Mouse (Mus musculus): ENCODE data around the gene Tmem233. TPM values are rescaled to one million over a fixed set of nuclear protein-coding genes. Genes with fewer than 3 reads are reported as not detected.

The Tmem233 gene
- polyA plus RNA-seq, 1 experiment: not detected

DNA sequence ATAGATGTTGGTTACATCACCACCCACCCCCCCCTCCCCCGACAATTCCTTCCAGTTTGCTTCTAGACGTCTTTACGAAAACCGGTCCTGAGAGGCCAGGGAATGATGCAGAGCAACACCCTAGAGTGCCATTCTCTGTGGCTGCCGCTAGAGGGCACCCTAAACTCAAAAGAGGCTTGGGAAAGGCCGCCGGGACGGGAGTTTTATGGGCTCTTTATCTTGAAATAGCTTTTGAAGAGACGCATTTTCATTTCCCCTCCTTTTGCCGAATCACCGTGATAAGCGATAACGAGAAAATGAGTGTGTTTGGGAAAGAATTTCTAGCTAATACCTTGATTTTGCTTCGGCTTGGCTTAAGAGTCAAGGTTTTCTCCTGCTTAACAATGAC is 51.9 kb downstream of the Tmem233 start:
- DNase-seq (ENCODE audit: low read depth, low spot score): no peak
- WGBS: 2% methylated on average over 14 of the region's 14 CpGs

- 13% methylated on average over 19 of the region's 19 CpGs for WGBS
- no peak for DNase-seq (ENCODE audit: low read depth, low spot score)
These were observed 52.4 kb downstream of the Tmem233 start for GRCm38 (mm10) chr5:116030566-116031189.

GRCm38 (mm10) chr5:116029071-116029470 is 54.0 kb downstream of the Tmem233 start:
- 60% methylated on average over 7 of the region's 7 CpGs for WGBS
- DNase-seq (ENCODE audit: low read depth, low spot score): no peak

- DNase-seq (ENCODE audit: low read depth, low spot score): no peak
These were observed 56.5 kb downstream of the Tmem233 start for GRCm38 (mm10) chr5:116026561-116026960.

DNA sequence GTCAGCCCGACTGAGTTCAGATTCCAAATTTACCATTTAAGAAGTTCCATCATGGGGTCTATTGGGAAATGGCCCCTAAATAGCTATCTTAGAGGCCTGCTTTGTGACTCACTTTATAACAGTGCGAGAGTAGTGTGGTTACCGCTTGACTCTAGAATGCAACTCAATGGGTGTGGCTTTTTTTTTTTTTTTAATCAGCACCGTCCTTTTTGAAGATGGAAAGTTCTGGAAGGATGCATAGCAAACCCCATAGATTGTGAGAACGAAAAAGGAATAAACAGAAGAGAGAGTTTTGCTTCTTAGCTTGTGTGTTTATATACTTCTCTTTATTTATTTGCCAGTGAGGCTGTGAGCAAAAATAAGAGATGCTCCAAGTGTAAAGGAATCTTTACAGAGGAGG is 56.9 kb downstream of the Tmem233 start:
- WGBS: 86% methylated on average over 5 of the region's 5 CpGs
- no peak for DNase-seq (ENCODE audit: low read depth, low spot score)

More at GRCm38 (mm10) chr5:116026561-116026960, 56.5 kb downstream of the Tmem233 start:
- WGBS: 90% methylated on average over 14 of the region's 14 CpGs

- DNase-seq (ENCODE audit: low read depth, low spot score): peak; percentile 90
- 1% methylated on average over 46 of the region's 46 CpGs for WGBS
These were observed 58.7 kb downstream of the Tmem233 start, which contains the start of gene Prkab1 for GRCm38 (mm10) chr5:116024327-116024739. TSS of gene Prkab1 (minus strand) at chr5:116024508.

- WGBS: under 1% methylated on average over 28 of the region's 28 CpGs
- DNase-seq (ENCODE audit: low read depth, low spot score): no peak
These were observed 59.2 kb downstream of the Tmem233 start for GRCm38 (mm10) chr5:116023821-116024284.

- WGBS: 7% methylated on average over 8 of the region's 8 CpGs
- DNase-seq (ENCODE audit: low read depth, low spot score): no peak
These were observed 59.8 kb downstream of the Tmem233 start for GRCm38 (mm10) chr5:116023251-116023661.

DNA sequence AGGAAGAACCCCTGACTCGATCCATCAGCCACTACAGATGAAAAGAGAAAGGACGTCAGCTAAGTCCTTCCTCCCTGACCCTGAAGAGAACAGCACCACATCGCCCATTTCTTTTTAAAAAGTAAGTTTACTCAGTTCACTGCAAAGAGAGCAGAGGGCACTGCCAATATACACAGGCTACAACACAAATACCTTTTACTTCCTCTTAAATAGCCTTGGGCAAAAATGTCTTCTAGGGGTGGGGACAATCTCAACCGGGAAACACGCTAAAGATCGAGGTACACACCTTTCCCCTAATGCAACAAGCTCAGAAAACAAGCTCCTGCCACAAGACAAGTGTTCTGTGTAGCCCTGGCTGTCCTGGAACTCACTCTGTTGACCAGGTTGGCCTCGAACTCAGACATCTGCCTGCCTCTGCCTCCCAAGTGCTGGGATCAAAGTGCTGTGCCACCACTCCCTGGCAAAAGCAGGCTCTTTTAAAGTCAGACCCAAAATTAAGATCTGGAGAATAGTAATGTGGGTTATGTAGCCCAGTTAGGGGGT is 60.3 kb downstream of the Tmem233 start:
- 23% methylated on average over 7 of the region's 7 CpGs for WGBS

DNA sequence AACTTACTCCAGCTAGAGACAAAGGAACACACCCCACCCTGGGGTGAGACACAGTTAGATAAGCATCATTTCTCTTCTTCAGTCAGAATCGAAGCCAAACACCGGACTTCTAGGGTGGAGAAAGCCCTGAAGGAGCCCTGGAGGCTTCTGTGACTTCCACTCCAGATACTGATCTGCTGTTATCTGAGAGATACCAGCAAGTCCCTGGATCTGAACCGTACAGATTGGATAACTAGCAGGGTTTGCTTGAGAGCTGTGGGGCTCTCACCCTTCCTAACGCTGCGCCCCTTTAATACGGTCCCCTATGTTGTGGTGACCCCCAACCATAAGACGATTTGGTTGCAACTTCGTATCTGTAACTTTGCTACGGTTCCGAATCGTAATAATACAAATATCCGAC is 60.9 kb downstream of the Tmem233 start:
- DNase-seq (ENCODE audit: low read depth, low spot score): no peak
- 69% methylated on average over 12 of the region's 12 CpGs for WGBS

More for the DNA sequence above, 60.3 kb downstream of the Tmem233 start:
- DNase-seq (ENCODE audit: low read depth, low spot score): no peak

- WGBS: 77% methylated on average over 14 of the region's 14 CpGs
These were observed 61.5 kb downstream of the Tmem233 start for GRCm38 (mm10) chr5:116021552-116021951.

DNA sequence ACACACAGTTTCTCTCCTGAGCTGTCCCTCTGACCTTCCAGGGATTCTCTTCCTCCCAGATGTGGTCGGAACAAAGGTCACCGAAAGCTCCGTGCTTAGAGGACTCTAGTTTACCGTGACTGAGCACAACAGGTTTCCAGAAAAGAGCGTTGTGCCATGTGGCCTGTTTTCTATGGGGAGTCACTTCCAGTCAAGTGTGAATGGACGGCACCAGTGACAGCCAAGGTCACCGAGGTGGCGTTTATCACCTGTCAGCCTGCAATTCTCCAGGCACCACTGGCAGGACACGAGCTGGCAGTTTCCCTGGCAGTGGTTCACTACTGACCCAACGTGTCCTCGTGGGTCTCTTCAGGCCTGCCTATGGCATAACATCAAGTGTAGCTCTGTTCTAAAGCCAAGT is 63.7 kb downstream of the Tmem233 start:
- 31% methylated on average over 11 of the region's 11 CpGs for WGBS
- no peak for DNase-seq (ENCODE audit: low read depth, low spot score)

More at GRCm38 (mm10) chr5:116021552-116021951, 61.5 kb downstream of the Tmem233 start:
- DNase-seq (ENCODE audit: low read depth, low spot score): no peak

DNA sequence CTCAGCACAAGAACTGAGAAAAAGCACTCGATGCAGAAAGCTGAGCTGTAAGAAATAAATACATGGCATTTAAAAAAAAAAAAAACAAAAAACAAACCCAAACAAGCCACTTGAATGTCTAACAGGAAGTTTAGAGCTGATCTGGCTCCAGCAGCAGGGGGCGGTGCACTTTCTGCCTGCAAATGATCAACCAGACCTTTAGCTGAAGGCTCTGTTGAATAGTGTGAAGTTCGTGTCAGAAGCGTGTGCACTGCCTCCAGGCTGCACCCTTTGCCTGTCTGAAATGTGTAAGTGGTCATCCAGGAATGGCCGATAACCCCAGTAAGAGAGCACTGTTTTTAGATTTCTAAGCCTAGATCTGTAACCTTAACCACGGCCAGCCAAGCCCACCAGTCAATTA is 64.3 kb downstream of the Tmem233 start:
- no peak for DNase-seq (ENCODE audit: low read depth, low spot score)
- 38% methylated on average over 6 of the region's 6 CpGs for WGBS

DNA sequence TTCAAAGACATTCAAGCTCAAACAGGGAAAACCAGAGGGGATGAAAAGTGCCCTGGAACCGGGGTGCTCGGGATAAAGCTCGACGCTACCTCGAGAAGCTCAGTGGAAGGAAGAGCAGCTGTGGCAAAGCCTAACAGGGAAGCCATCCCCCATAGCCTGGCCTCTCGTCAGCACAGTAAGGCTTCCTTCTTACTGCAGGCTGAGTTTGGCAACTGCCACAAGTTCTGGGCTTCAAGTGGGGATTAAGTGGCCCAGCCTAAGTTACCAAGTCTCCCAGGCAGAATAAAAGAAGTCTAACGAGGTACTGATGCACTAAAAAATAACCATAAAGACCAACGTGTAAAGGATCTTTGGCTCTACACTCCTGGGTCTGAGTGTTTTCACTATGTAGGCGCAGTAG is 64.8 kb downstream of the Tmem233 start:
- DNase-seq (ENCODE audit: low read depth, low spot score): no peak
- WGBS: 83% methylated on average over 9 of the region's 9 CpGs

- DNase-seq (ENCODE audit: low read depth, low spot score): no peak
- WGBS: 89% methylated on average over 8 of the region's 8 CpGs
These were observed 65.7 kb downstream of the Tmem233 start for GRCm38 (mm10) chr5:116017391-116017790.

DNA sequence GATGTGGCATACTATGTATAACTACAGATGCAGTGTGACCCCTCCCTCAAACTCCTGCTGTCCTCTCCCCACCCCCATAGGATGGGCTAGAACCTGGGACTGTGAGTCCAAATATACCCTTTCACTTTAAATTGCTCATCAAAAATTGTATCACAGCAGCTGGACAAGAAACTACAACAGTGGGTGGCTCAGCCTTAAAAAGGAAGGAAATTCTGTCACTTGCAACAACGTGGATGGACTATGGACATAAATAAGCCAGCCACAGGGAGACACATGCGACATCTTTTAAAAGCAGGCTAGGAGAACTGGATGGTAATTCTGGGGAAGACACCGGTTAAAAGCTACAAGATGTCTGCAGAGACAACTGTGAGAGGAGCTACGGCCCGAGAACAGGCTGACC is 66.5 kb downstream of the Tmem233 start:
- 87% methylated on average over 5 of the region's 5 CpGs for WGBS
- DNase-seq (ENCODE audit: low read depth, low spot score): no peak

DNA sequence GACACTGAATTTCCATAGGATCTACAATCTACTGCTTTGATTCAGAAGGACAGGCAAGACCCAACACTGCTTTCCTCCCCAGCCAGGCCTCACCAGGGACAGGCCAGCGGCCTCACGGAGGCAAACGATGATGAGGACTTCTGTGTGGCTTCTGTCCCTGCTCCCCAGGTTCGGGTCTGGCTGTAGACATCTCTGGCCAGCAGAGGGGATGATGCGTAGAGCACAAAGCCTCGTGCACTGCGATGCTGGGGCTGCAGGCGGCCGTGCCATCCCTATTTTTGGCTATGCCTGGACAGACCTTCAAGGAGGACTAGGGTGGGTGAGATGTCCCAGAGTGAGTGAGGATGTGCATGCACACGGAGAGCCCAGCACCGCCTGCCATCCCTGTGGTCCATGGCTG is 68.8 kb downstream of the Tmem233 start:
- 93% methylated on average over 11 of the region's 11 CpGs for WGBS
- DNase-seq (ENCODE audit: low read depth, low spot score): no peak

GRCm38 (mm10) chr5:116013821-116014220 is 69.2 kb downstream of the Tmem233 start:
- WGBS: 67% methylated on average over 8 of the region's 8 CpGs
- no peak for DNase-seq (ENCODE audit: low read depth, low spot score)

DNA sequence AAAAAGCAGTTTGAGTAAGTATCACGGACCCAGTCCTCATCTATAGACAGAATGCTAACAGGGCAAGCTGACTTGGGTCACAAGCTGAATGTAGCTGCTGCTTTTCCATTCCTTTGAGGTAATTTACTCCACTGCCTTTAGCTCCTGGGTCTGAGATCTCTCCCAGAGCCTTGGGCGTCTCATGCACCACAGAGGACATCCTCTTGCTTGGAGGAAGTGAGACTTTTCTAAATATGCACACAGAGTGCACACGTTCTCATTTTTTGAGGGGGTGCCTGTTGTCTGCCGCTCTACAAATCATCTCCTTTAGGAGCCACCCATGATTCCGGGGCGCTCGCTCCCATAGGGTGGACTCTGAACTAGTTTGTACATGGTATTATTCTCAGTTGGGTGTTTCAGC is 70.5 kb downstream of the Tmem233 start:
- DNase-seq (ENCODE audit: low read depth, low spot score): no peak
- WGBS: 89% methylated on average over 7 of the region's 7 CpGs

GRCm38 (mm10) chr5:116011700-116012099 is 71.3 kb downstream of the Tmem233 start:
- DNase-seq (ENCODE audit: low read depth, low spot score): no peak
- 89% methylated on average over 7 of the region's 7 CpGs for WGBS

DNA sequence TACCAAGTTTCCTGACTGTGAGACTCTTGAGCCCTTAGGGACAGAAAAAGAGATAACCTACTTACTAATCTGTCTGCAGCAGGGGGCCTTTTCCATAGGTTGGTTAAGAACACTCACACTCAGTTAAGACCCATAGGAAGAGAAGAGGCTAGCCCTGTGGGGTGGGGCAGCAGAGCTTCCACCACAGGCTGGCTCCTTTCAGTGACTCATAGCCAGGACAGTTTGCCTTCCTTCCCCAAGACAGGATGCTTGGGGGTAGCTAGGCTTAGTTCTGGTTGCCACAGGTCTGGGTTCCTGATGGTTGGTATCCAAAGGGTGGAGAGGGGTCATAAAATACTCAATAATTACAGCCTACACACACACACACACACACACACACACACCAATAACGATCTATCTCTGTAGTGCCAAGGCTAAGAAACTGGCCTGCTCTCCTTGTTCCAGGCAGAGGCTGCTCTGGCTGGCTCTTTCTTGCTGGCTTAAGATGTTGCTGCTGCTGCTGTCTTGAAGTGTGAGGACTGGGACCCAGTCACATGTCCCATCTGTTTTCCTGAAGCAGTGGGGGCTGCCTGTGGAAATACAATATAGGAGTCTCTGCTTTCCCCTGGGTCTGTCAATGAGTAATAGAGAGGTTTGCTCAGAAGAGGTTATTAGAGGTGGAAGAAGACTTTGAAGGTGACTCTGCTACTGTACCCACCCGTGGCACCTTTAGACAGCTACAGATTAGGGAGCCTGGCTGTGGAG is 73.0 kb downstream of the Tmem233 start:
- WGBS: 35% methylated on average over 2 of the region's 2 CpGs

More for the DNA sequence above, 73.0 kb downstream of the Tmem233 start:
- no peak for DNase-seq (ENCODE audit: low read depth, low spot score)
